Mouse (Mus musculus): ENCODE measurements around the gene Capn7. TPM values are rescaled to one million over a fixed set of nuclear protein-coding genes. Genes with fewer than 3 reads are reported as not detected.
A peak's percentile ranks its signal among the peaks of the same experiment; 100 is the strongest.

The Capn7 gene
- total and polyA plus RNA-seq, 3 experiments = 27.9 to 45.0 (median 33.3) TPM

DNA sequence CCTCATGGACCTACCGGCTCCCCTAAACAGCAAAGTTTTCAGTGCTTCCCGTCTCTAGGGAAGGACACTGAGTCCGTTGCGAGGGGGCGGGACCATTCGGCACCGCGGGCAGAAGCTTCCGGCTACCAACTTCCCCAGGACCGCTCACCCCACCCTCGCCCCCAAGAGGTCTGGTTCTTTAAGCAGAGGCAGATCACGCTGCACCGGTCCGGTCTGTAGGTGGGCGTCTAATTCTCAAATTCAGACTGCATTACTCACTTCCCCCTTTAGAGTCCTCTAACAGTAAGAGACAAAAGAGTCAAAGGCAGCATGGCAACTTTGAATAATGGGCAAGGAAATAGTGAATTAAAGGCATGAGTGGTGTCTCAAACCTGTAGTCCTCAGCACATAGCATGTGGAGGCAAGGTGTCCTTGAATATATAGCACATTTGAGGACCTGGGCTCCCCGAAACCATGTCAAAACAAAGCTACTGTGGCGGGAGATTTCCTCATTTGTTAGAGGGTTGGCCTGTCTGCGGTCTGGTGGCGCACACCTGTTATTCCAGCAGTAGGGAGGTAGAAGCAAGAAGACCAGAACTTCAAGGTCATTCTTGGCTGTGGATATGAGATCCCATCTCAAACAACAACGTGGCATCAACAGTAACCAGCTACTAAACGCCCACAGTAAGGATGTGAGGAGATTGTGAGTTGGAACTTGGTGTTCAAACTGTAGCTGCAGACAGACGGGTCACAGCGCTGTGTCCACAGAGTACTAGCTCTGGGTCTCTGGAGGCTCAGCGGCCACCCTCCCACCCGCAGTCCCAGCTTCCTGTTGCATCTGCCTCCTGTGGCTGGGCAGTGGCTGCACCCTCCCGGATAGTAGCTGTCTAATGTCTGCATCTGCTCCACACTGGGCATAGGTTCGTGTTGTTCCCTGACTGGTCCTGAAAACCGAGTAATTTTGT is 12.3 kb upstream of the Capn7 start, which contains the start of gene Dnah1:
Gene Dnah1 (minus strand): TSS at position 48 of the 944 bp plus-strand sequence.
- Histone ChIP-seq H3K4me2 (ENCODE audit: insufficient read depth, low read depth, poor library complexity, severe bottlenecking) (peak within 1 kb of the TSS; percentile 65), H3K9me3 (replicated peaks; ENCODE audit: low read length) (no peaks in the 10 kb centered on the region), H3K79me2 (replicated peaks; ENCODE audit: control insufficient read depth, extremely low read depth, insufficient read depth, poor library complexity, severe bottlenecking) (no peaks in the 10 kb centered on the region), H3K9ac (ENCODE audit: insufficient read depth, low read depth) (peak within 1 kb of the TSS; percentile 41), H3K27ac (ENCODE audit: insufficient read depth, low read depth) (peak within 1 kb of the TSS; percentile 35), H3K36me3 (replicated peaks in 1 of 2; ENCODE audit: control insufficient read depth in 1 of 2, insufficient read depth in 1 of 2, low read length in 1 of 2) (no peaks in the 10 kb centered on the region), H3K4me3 (replicated peaks in 1 of 3; ENCODE audit: low read depth in 2 of 3, low read length in 2 of 3, poor library complexity in 1 of 3) (peak within 1 kb of the TSS; percentile 40 to 48 (median 42)), H3K4me1 (ENCODE audit: control insufficient read depth in 1 of 2, insufficient read depth in 2 of 2) (peaks cover 7 to 32% of the 10 kb centered on the region in 2 experiments; a peak in 3 of 4 replicates), H3K27me3 (replicated peaks) (no peaks in the 10 kb centered on the region)
- dilution Hi-C loops (cut with MboI; ENCODE audit: extremely low pct_ligation_motif_present, extremely low pct_unique_long_range_greater_than_20kb, low sequenced_read_pairs) (no loop called here), in situ Hi-C loops (cut with MboI; ENCODE audit: low pct_ligation_motif_present, low pct_unique_long_range_greater_than_20kb, low sequenced_read_pairs) (no loop called here)
- DNase-seq (ENCODE audit: extremely low read depth) = peak; percentile 69
- TF ChIP-seq POLR2A (IDR thresholded peaks at IDR 0.05; ENCODE audit: low read depth, low read length) (peak; percentile 66), SIN3A (IDR thresholded peaks at IDR 0.05; ENCODE audit: low read length) (peak; percentile 77), MAX (IDR thresholded peaks at IDR 0.05; ENCODE audit: low read length) (peak; percentile 64), CTCF (conservative IDR thresholded peaks at IDR 0.05 in 1 of 2, IDR thresholded peaks at IDR 0.05 in 1 of 2; ENCODE audit: low read depth in 2 of 2, low read length in 2 of 2) (no peak; a peak in 1 of 4 replicates), UBTF (IDR thresholded peaks at IDR 0.05; ENCODE audit: low read depth, low read length) (no peak), RCOR1 (conservative IDR thresholded peaks at IDR 0.05; ENCODE audit: low read depth, low read length) (no peak; the same call in 1 of the 2 replicates), ZMIZ1 (IDR thresholded peaks at IDR 0.05; ENCODE audit: low read depth, low read length) (no peak; the same call in 1 of the 2 replicates), SMC3 (IDR thresholded peaks at IDR 0.05; ENCODE audit: low read depth, low read length) (no peak; the same call in 1 of the 2 replicates), KAT2A (IDR thresholded peaks at IDR 0.05; ENCODE audit: insufficient replicate concordance, low read length) (0 out of 2 replicates have a peak, but pooled peaks have one; percentile 40), ELF1 (IDR thresholded peaks at IDR 0.05; ENCODE audit: low read depth, low read length) (peak; percentile 57; the same call in 1 of the 2 replicates), CHD1 (IDR thresholded peaks at IDR 0.05; ENCODE audit: low read depth, low read length) (peak; percentile 21; the same call in 1 of the 2 replicates), EP300 (IDR thresholded peaks at IDR 0.05; ENCODE audit: low read length) (peak; percentile 8; the same call in 1 of the 2 replicates), IRF4 (IDR thresholded peaks at IDR 0.05; ENCODE audit: low read depth, low read length) (peak; percentile 24; the same call in 1 of the 2 replicates), NRF1 (IDR thresholded peaks at IDR 0.05; ENCODE audit: low read depth, low read length) (0 out of 2 replicates have a peak, but pooled peaks have one; percentile 17), ZC3H11A (IDR thresholded peaks at IDR 0.05; ENCODE audit: low read depth, low read length) (no peak), JUN (IDR thresholded peaks at IDR 0.05; ENCODE audit: insufficient read depth, low read depth, low read length) (no peak), GABPA (IDR thresholded peaks at IDR 0.05; ENCODE audit: insufficient replicate concordance, low read depth, low read length) (no peak), USF2 (conservative IDR thresholded peaks at IDR 0.05; ENCODE audit: low read depth, low read length) (no peak), ZNF384 (IDR thresholded peaks at IDR 0.05; ENCODE audit: low read depth, low read length) (no peak), MYC (IDR thresholded peaks at IDR 0.05; ENCODE audit: low read depth, low read length) (peak; percentile 49), RAD21 (IDR thresholded peaks at IDR 0.05; ENCODE audit: low read depth, low read length) (no peak; the same call in 1 of the 2 replicates), CHD2 (IDR thresholded peaks at IDR 0.05; ENCODE audit: low read length) (0 out of 2 replicates have a peak, but pooled peaks have one; percentile 38), BHLHE40 (IDR thresholded peaks at IDR 0.05; ENCODE audit: low read depth, low read length) (no peak), TBP (conservative IDR thresholded peaks at IDR 0.05; ENCODE audit: low read depth, low read length) (peak; percentile 56; the same call in 1 of the 2 replicates), MEF2A (IDR thresholded peaks at IDR 0.05; ENCODE audit: borderline replicate concordance, low read depth, low read length) (0 out of 2 replicates have a peak, but pooled peaks have one; percentile 34), MAFK (IDR thresholded peaks at IDR 0.05; ENCODE audit: insufficient replicate concordance, low read length) (no peak), E2F4 (IDR thresholded peaks at IDR 0.05; ENCODE audit: insufficient replicate concordance, low read depth, low read length) (0 out of 2 replicates have a peak, but pooled peaks have one; percentile 51), ZKSCAN1 (IDR thresholded peaks at IDR 0.05; ENCODE audit: borderline replicate concordance, low read depth, low read length) (no peak), HCFC1 (IDR thresholded peaks at IDR 0.05; ENCODE audit: low read depth, low read length) (peak; percentile 52), POLR2AphosphoS2 (IDR thresholded peaks at IDR 0.05; ENCODE audit: low read depth, low read length) (peak; percentile 68; the same call in 1 of the 2 replicates), NELFE (IDR thresholded peaks at IDR 0.05; ENCODE audit: low read depth, low read length) (peak; percentile 54; the same call in 1 of the 2 replicates), TCF12 (IDR thresholded peaks at IDR 0.05; ENCODE audit: low read depth, low read length) (peak; percentile 51; the same call in 1 of the 2 replicates), JUND (conservative IDR thresholded peaks at IDR 0.05; ENCODE audit: low read depth, low read length) (no peak), USF1 (IDR thresholded peaks at IDR 0.05; ENCODE audit: low read depth, low read length) (no peak), MXI1 (IDR thresholded peaks at IDR 0.05; ENCODE audit: low read depth, low read length) (no peak; the same call in 1 of the 2 replicates), PAX5 (IDR thresholded peaks at IDR 0.05; ENCODE audit: low read length) (no peak)
